Mouse (Mus musculus): ENCODE results near the gene Ndufc1. TPM values are rescaled to one million over a fixed set of nuclear protein-coding genes. Genes with fewer than 3 reads are reported as not detected.
A peak's percentile ranks its signal among the peaks of the same experiment; 100 is the strongest.

Gene Ndufc1
- polyA plus RNA-seq, 1 experiment: 4.2 TPM

GRCm38 (mm10) chr3:51375307-51376265, 33.2 kb downstream of the Ndufc1 start:
- TF ChIP-seq TAL1 (IDR thresholded peaks at IDR 0.05; ENCODE audit: low read length) (no peak), GATA1 (IDR thresholded peaks at IDR 0.05; ENCODE audit: low read length) (no peak)
- Histone ChIP-seq H3K4me1 (ENCODE audit: control insufficient read depth) (peaks cover 52% of the 10 kb centered on the region), H3K36me3 (ENCODE audit: control insufficient read depth) (no peaks in the 10 kb centered on the region), H3K4me3 (replicated peaks) (no peak overlapping the region), H3K27me3 (ENCODE audit: control insufficient read depth) (no peaks in the 10 kb centered on the region), H3K9me3 (ENCODE audit: control insufficient read depth, low read length) (peaks cover 2% of the 10 kb centered on the region; the same call in 1 of the 2 replicates)

DNA sequence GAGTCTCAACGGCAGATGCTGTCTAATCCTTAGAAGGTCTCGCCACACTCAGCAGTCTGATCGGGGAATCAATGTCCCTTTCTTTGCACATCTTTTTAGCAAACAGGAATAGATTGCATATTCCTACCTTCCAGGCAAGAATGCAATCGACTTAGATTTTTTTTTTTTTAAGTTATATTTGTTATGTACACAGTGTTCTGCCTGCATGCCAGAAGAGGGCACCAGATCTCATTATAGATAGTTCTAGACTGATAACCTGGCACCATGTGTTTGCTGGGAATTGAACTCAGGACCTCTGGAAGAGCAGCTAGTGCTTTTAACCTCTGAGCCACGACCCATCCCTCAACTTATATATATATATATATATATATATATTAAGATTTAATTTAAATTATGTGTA, 35.2 kb downstream of the Ndufc1 start:
- peaks cover 2% of the 10 kb centered on the region; the same call in 1 of the 2 replicates for H3K9me3 ChIP-seq (ENCODE audit: control insufficient read depth, low read length)
- H3K27me3 ChIP-seq (ENCODE audit: control insufficient read depth): no peaks in the 10 kb centered on the region
- TF ChIP-seq GATA1 (IDR thresholded peaks at IDR 0.05; ENCODE audit: low read length) (no peak), TAL1 (IDR thresholded peaks at IDR 0.05; ENCODE audit: low read length) (no peak)
- no peaks in the 10 kb centered on the region for H3K36me3 ChIP-seq (ENCODE audit: control insufficient read depth)
- peaks cover 46% of the 10 kb centered on the region for H3K4me1 ChIP-seq (ENCODE audit: control insufficient read depth)
- no peak overlapping the region for H3K4me3 ChIP-seq (replicated peaks)

GRCm38 (mm10) chr3:51372883-51373282, 35.9 kb downstream of the Ndufc1 start:
- peaks cover 2% of the 10 kb centered on the region; the same call in 1 of the 2 replicates for H3K9me3 ChIP-seq (ENCODE audit: control insufficient read depth, low read length)
- no peaks in the 10 kb centered on the region for H3K27me3 ChIP-seq (ENCODE audit: control insufficient read depth)
- H3K4me1 ChIP-seq (ENCODE audit: control insufficient read depth): peaks cover 46% of the 10 kb centered on the region
- TF ChIP-seq GATA1 (IDR thresholded peaks at IDR 0.05; ENCODE audit: low read length) (no peak), TAL1 (IDR thresholded peaks at IDR 0.05; ENCODE audit: low read length) (no peak)
- H3K4me3 ChIP-seq (replicated peaks): peak overlapping the region; percentile 22
- H3K36me3 ChIP-seq (ENCODE audit: control insufficient read depth): no peaks in the 10 kb centered on the region

DNA sequence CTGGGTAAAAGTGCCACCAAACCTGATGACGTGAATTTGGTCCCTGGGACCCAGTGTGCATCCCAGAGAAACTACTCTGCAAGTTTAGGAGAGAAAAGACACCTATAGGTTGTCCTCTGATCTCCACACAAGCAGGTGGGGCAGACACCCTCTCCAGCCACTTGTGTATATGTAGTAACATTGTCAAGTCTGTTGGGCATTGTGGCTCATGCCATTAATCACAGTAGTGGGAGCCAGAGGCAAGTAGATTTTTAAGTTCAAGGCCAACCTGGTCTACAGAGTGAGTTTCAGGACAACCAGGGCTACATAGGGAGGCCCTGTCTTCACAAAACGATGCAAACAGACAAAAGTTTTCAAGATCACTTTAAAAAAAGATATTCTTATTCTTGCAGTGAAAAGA, 37.0 kb downstream of the Ndufc1 start:
- Histone ChIP-seq H3K36me3 (ENCODE audit: control insufficient read depth) (no peaks in the 10 kb centered on the region), H3K9me3 (ENCODE audit: control insufficient read depth, low read length) (peaks cover 2% of the 10 kb centered on the region; the same call in 1 of the 2 replicates), H3K4me1 (ENCODE audit: control insufficient read depth) (peaks cover 51% of the 10 kb centered on the region), H3K4me3 (replicated peaks) (no peak overlapping the region), H3K27me3 (ENCODE audit: control insufficient read depth) (no peaks in the 10 kb centered on the region)
- no peak for TF ChIP-seq GATA1 (IDR thresholded peaks at IDR 0.05; ENCODE audit: low read length)
- no peak for TF ChIP-seq TAL1 (IDR thresholded peaks at IDR 0.05; ENCODE audit: low read length)

- Histone ChIP-seq H3K9me3 (ENCODE audit: control insufficient read depth, low read length) (no peaks in the 10 kb centered on the region), H3K4me1 (ENCODE audit: control insufficient read depth) (peaks cover 59% of the 10 kb centered on the region), H3K36me3 (ENCODE audit: control insufficient read depth) (no peaks in the 10 kb centered on the region), H3K4me3 (replicated peaks) (no peak overlapping the region), H3K27me3 (ENCODE audit: control insufficient read depth) (no peaks in the 10 kb centered on the region)
- TF ChIP-seq GATA1 (IDR thresholded peaks at IDR 0.05; ENCODE audit: low read length): no peak
- no peak for TF ChIP-seq TAL1 (IDR thresholded peaks at IDR 0.05; ENCODE audit: low read length)
Measured at GRCm38 (mm10) chr3:51368011-51368410, 40.8 kb downstream of the Ndufc1 start.

DNA sequence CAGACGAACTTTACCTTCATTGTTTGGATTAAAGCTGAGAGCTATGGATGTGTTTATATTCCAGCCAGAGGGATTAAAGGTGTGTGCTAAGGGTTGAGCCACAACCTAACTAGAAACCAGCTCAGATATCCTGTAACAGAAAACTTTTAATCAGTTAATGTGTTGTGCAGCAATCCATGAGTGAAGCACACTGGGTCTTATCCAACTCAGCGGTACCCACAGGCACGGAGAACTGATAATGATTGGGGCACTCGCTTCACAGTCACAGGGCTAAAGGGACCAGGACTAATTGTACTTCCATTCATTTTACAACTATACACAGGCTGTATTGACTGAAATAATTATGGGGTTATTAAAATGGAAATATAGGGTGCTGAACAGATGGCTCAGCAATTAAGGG, 41.9 kb downstream of the Ndufc1 start:
- H3K27me3 ChIP-seq (ENCODE audit: control insufficient read depth): no peaks in the 10 kb centered on the region
- TF ChIP-seq TAL1 (IDR thresholded peaks at IDR 0.05; ENCODE audit: low read length) (no peak; the same call in 2 of the 3 replicates), GATA1 (IDR thresholded peaks at IDR 0.05; ENCODE audit: low read length) (no peak)
- H3K4me1 ChIP-seq (ENCODE audit: control insufficient read depth): peaks cover 59% of the 10 kb centered on the region
- no peaks in the 10 kb centered on the region for H3K36me3 ChIP-seq (ENCODE audit: control insufficient read depth)
- H3K4me3 ChIP-seq (replicated peaks): no peak overlapping the region
- no peaks in the 10 kb centered on the region for H3K9me3 ChIP-seq (ENCODE audit: control insufficient read depth, low read length)

- peaks cover 73% of the 10 kb centered on the region for H3K4me1 ChIP-seq (ENCODE audit: control insufficient read depth)
Measured at GRCm38 (mm10) chr3:51365517-51365882, 43.3 kb downstream of the Ndufc1 start.

DNA sequence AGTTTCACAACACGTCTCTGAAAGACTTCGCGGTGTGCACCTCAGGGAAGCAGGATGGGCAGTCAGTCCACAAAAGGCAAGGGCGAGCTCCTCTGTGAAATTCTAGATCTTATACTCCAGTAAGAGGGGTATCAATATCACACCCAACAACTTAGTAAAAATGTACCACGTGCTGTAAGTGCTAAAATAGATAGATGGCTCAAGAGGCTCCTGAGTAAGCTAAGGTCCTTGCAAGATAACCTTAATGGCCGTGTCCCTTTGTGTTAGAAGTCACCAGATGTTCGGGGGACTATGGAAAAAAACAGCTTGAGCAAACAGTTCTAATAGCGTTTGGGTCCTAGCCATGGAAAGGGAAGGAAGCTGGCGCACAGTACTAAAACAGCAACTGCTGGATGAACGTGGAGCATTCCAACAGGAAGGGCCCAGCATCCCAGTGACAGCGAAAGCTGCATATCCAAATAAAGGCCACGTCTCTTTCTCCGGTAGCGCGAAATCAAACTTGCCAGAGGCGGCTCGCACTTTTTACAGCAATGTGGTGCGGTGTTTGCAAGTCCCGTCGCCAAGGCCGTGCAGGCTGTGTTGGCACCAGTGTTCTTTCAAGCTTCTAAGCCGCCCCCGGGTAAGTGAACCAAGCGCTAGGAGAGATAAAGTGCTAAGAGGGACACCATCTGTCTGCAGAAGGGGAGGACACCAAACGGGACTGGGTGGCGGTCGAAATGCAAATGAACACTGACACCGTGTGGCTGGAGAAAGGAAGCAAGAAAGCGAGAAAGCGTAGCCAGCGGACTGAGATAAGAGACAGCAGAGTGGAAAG, 43.9 kb downstream of the Ndufc1 start:
- H3K4me3 ChIP-seq (replicated peaks): peak overlapping the region; percentile 63
- no peaks in the 10 kb centered on the region for H3K36me3 ChIP-seq (ENCODE audit: control insufficient read depth)
- no peaks in the 10 kb centered on the region for H3K27me3 ChIP-seq (ENCODE audit: control insufficient read depth)
- H3K9me3 ChIP-seq (ENCODE audit: control insufficient read depth, low read length): peaks cover 3% of the 10 kb centered on the region; the same call in 1 of the 2 replicates
- no peak for TF ChIP-seq TAL1 (IDR thresholded peaks at IDR 0.05; ENCODE audit: low read length)
- peak; percentile 54; the same call in 1 of the 2 replicates for TF ChIP-seq GATA1 (IDR thresholded peaks at IDR 0.05; ENCODE audit: low read length)
- H3K4me1 ChIP-seq (ENCODE audit: control insufficient read depth): peaks cover 74% of the 10 kb centered on the region

More at GRCm38 (mm10) chr3:51365517-51365882, 43.3 kb downstream of the Ndufc1 start:
- Histone ChIP-seq H3K27me3 (ENCODE audit: control insufficient read depth) (no peaks in the 10 kb centered on the region), H3K4me3 (replicated peaks) (peak overlapping the region; percentile 63), H3K36me3 (ENCODE audit: control insufficient read depth) (no peaks in the 10 kb centered on the region), H3K9me3 (ENCODE audit: control insufficient read depth, low read length) (peaks cover 3% of the 10 kb centered on the region; the same call in 1 of the 2 replicates)
- TF ChIP-seq GATA1 (IDR thresholded peaks at IDR 0.05; ENCODE audit: low read length) (no peak), TAL1 (IDR thresholded peaks at IDR 0.05; ENCODE audit: low read length) (no peak)
